Mouse (Mus musculus) CD4-positive, CD25-positive, alpha-beta regulatory T cell (primary cell): Measurements from ENCODE around the gene Gipc3. TPM values are rescaled to one million over a fixed set of nuclear protein-coding genes. Genes with fewer than 3 reads are reported as not detected.

Experiments used
- polyA plus RNA-seq: library from polyadenylated mRNA; unstranded; fragments of 100-300 nt; shearing (Covaris generic); gene quantifications from one replicate; pipeline ENCODE4 v1.2.1, GENCODE M21; 2017

Gene Gipc3
- 0.24 TPM for polyA plus RNA-seq

GRCm38 (mm10) chr10:81342686-81343505 lies at the start of gene Gipc3:
Gene Gipc3 (minus strand): TSS chr10:81343266.

DNA sequence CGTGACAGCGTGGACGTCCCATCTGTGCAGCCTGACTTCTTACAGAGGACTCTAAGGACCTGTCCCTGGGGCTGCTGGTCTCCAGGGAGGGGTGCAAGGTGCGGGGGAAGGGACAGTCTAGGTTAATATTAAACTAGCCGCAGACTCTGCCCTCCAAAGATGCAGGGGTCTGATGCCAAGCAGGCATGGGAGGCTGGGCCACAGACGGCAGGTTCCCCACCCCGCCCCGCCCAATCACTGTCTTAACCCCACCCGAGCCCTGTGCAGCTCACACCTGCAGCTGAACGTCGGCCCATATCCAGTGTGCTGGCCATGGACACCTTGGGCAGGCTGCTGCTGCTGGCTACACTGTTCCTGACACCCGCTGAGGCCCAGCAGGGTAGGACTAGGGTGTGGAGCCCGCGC lies 49.7 kb upstream of the Gipc3 start, which contains the start of gene Smim24:
Smim24 (plus strand) TSS at position 271 of the 405 bp plus-strand sequence.

GRCm38 (mm10) chr10:81388505-81389055 lies 45.5 kb upstream of the Gipc3 start, which contains the start of gene Gm48552:
Gene Gm48552 (plus strand): TSS chr10:81389005.

GRCm38 (mm10) chr10:81383802-81384604 lies 40.9 kb upstream of the Gipc3 start, which contains the start of the genes Dohh and Gm48551:
Gene Dohh (plus strand): TSS chr10:81384428.
Gene Gm48551 (plus strand): TSS chr10:81384466.

GRCm38 (mm10) chr10:81377793-81378552 lies 34.9 kb upstream of the Gipc3 start, which contains the start of gene Fzr1:
Gene Fzr1 (minus strand): TSS chr10:81378516.

GRCm38 (mm10) chr10:81365672-81366476 lies 22.8 kb upstream of the Gipc3 start, which contains the start of gene 4930404N11Rik:
Gene 4930404N11Rik (minus strand): TSS chr10:81365816.

DNA sequence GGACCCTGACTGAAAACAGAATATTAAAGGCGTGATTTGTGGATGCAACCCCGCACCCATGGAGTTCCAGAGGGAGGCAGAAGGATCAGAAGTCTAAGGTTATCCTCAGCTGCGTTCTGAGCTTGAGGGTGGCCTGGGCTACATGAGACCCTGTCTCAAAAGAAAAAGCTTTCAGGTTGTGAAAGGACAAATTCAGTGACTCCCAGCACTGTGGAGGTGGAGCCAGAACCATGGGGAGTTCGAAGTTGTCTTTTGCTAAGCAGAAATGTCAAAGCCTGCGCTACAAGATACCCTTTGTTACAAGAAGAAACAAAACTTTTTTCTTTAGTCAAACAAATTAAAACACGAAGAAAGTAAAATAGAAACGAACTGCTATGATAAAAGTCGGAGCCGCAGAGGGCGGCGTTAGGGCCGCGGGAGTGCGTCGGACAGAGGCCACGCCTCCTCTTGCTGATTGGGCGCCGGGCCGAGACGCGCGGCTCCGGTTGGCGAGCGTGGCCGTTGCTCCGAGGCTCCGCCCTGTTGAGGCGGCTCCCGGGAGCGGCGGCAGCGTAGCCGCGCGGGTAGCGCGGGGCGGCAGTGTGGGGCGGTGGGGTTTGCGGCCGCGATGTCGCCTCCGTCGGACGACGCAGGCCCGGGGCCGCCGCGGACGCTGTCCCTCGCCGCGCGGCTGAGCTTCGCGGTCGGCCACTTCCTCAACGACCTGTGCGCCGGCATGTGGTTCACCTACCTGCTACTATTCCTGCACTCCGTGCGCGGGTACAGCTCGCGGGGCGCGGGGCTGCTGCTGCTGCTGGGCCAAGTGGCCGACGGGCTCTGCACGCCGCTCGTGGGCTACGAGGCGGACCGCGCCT lies 14.2 kb upstream of the Gipc3 start, which contains the start of gene Mfsd12:
Mfsd12 (plus strand) TSS at position 501 of the 854 bp plus-strand sequence.

GRCm38 (mm10) chr10:81350351-81351063 lies 7.4 kb upstream of the Gipc3 start, which contains the start of gene Hmg20b:
Gene Hmg20b (minus strand): TSS chr10:81350480.

DNA sequence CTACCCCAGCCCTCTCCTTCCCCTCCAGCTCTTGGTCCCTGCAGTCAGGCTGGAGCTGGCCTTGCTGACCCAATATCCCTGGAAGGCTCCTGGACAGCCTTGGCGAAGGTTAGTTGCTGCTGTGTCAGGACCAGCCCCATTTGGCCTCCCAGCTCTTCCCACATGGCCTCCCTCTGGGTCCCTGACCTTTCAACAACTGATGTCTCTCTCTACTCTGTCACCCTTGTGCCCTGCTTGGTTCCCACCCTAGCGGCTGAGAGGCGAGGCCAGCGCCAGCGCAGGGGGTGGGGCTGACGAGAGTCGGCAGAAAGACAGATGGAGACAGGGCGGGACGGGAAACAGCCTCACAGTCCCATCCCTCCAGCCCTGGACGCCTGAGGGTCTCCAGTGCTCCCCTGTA lies 14.7 kb downstream of the Gipc3 start, which contains the start of gene Tbxa2r:
Tbxa2r (plus strand) TSS at position 346 of the 400 bp plus-strand sequence.

DNA sequence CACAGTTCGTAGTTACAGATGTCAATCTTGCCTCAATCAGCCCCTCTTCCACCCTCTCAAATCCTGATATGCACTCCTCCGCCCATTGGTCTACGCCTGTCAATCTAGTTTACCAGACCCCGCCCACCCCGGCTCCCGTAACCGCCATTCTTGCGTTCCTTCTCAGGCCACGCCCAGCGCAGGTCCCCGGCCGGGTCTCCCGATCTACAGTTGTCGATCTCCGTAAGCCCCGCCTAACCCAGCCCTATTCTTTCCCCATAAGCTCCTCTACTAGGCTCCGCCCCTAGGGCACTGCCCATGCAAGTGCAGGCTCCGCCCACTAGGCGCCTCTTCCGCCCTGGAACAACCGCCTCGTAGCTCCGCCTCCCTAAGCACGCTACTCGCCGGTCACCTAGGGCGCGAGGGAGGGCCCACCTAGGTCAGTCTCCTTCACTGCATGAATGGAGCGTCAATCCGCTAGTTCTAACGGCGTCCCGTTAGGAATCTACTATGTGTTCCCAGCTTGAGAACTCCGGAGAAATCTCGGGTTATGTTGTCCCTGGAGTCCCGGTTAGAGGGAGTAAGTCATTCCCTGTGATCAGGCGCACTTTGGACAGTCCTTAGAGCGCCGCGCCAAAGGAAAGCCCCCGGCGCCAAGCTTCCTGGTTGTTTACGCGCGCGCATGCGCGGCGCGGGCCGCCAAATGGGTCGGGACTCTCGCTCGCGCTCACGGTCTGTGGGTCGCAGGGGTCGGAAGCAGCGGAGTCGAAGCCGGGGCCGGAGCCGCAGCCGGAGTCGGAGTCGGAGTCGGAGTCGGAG lies 22.3 kb downstream of the Gipc3 start, which contains the start of gene Cactin:
Cactin (plus strand) TSS at position 554 of the 798 bp plus-strand sequence.

DNA sequence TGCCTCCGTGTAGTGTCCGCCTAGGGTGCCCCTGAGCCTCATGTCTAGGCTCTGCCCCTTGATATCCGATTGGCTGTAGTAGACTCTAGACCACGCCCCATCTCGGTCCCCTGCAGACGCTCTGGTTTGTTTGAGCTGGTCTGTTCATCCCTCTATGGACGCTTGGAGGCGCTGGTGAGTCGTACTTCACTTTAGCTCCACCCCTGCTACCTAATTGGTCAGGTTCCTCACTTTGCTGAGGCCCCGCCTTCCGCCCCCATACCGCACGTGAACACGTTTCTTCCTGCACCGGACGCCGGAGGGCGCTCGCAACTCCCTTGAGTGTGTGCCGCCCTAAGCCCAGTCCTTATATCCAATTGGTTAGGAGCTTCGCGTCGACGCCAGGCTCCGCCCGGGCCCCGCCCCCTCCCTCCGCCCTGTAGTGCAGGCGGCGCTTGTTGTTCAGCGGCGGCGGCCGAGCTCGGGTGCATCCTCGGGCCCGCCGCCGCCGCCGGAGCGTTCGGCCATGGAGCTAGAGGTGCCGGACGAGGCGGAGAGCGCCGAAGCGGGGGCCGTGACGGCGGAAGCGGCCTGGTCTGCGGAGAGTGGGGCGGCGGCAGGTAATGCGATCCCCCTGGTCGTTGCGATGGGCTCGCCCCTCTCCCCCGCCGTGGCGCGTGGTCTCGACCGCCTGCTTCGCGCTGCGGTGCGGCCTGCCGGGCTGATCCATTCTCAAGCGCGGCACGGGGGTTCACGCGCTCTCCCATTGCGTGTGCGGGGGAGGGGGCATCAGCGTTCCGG lies 50.3 kb downstream of the Gipc3 start, which contains the start of gene Pip5k1c:
Pip5k1c (plus strand) TSS at position 410 of the 780 bp plus-strand sequence.

GRCm38 (mm10) chr10:81291511-81292104 lies 51.5 kb downstream of the Gipc3 start, which contains the start of gene Tjp3:
Gene Tjp3 (minus strand): TSS chr10:81291581.

Other genes starting within 250 kb of the Gipc3 start
- gene Creb3l3, start 244.4 kb downstream of the Gipc3 start, polyA plus RNA-seq, result 0.28 TPM
- gene Map2k2, start 237.4 kb downstream of the Gipc3 start, polyA plus RNA-seq, result 177 TPM
- 79.4 TPM for gene Zbtb7a, start 208.0 kb downstream of the Gipc3 start, polyA plus RNA-seq
- 57.9 TPM for gene Pias4, start 175.3 kb downstream of the Gipc3 start, polyA plus RNA-seq
- gene Eef2, start 166.6 kb downstream of the Gipc3 start, polyA plus RNA-seq, result 670 TPM
- 96.8 TPM for gene Dapk3, start 160.3 kb downstream of the Gipc3 start, polyA plus RNA-seq
- not detected for gene 4930442H23Rik, start 159.4 kb downstream of the Gipc3 start, polyA plus RNA-seq
- 0.28 TPM for gene Nmrk2, start 141.2 kb downstream of the Gipc3 start, polyA plus RNA-seq
- 3.4 TPM for gene Atcay, start 112.4 kb downstream of the Gipc3 start, polyA plus RNA-seq
- 5.4 TPM for gene Zfr2, start 110.1 kb downstream of the Gipc3 start, polyA plus RNA-seq
- gene Matk, start 90.3 kb downstream of the Gipc3 start, polyA plus RNA-seq, result 88.9 TPM
- 106 TPM for gene Mrpl54, start 76.3 kb downstream of the Gipc3 start, polyA plus RNA-seq
- gene Apba3, start 76.3 kb downstream of the Gipc3 start, polyA plus RNA-seq, result 46.1 TPM
- 17.2 TPM for gene Tjp3, start 51.7 kb downstream of the Gipc3 start, polyA plus RNA-seq
- 104 TPM for gene Pip5k1c, start 50.3 kb downstream of the Gipc3 start, polyA plus RNA-seq
- gene Cactin, start 22.2 kb downstream of the Gipc3 start, polyA plus RNA-seq, result 70.5 TPM
- gene Tbxa2r, start 14.5 kb downstream of the Gipc3 start, polyA plus RNA-seq, result 73.4 TPM
- 42.7 TPM for gene Hmg20b, start 7.2 kb upstream of the Gipc3 start, polyA plus RNA-seq
- gene Mfsd12, start 14.2 kb upstream of the Gipc3 start, polyA plus RNA-seq, result 6.1 TPM
- 3.2 TPM for gene 4930404N11Rik, start 22.6 kb upstream of the Gipc3 start, polyA plus RNA-seq
- 65.5 TPM for gene Fzr1, start 35.2 kb upstream of the Gipc3 start, polyA plus RNA-seq
- gene Dohh, start 41.2 kb upstream of the Gipc3 start, polyA plus RNA-seq, result 44.3 TPM
- gene Gm48551, start 41.2 kb upstream of the Gipc3 start, polyA plus RNA-seq, result 5.8 TPM
- gene Gm48552, start 45.7 kb upstream of the Gipc3 start, polyA plus RNA-seq, result 0.75 TPM
- 6.1 TPM for gene Smim24, start 49.8 kb upstream of the Gipc3 start, polyA plus RNA-seq
- 21.0 TPM for gene Nfic, start 112.4 kb upstream of the Gipc3 start, polyA plus RNA-seq
- gene Celf5, start 139.4 kb upstream of the Gipc3 start, polyA plus RNA-seq, result 0.20 TPM
- 164 TPM for gene Ncln, start 153.1 kb upstream of the Gipc3 start, polyA plus RNA-seq
- 90.1 TPM for gene S1pr4, start 156.9 kb upstream of the Gipc3 start, polyA plus RNA-seq
- gene Gna15, start 181.0 kb upstream of the Gipc3 start, polyA plus RNA-seq, result 18.1 TPM
- 17.2 TPM for gene Gna11, start 201.9 kb upstream of the Gipc3 start, polyA plus RNA-seq
- 1,254 TPM for gene Aes, start 216.2 kb upstream of the Gipc3 start, polyA plus RNA-seq
- gene Tle2, start 231.3 kb upstream of the Gipc3 start, polyA plus RNA-seq, result 2.0 TPM